Mouse (Mus musculus) cortical plate, adult 2 months (tissue): ENCODE measurements at regions not wholly inside any gene's neighbourhood (a gene's known extent, or its start where the extent isn't known, plus 50 kb on each side); places are given as distances from the start of the nearest gene placed in this dataset.

Source experiments
- CTCF ChIP-seq: fragments of 200-500 bp; IDR thresholded peaks from 2 replicates; pipeline ENCODE4 v1.5.1; 2011; ENCODE audit warnings: mild to moderate bottlenecking, control low read depth, low read length; ENCODE audit not compliant: insufficient read depth; ENCODE audit errors: extremely low read depth
- POLR2A ChIP-seq: fragments of 200-500 bp; IDR thresholded peaks from 2 replicates; pipeline ENCODE4 v1.6.1; 2011; ENCODE audit warnings: mild to moderate bottlenecking, low read length, control low read depth; ENCODE audit not compliant: insufficient read depth; ENCODE audit errors: extremely low read depth

DNA sequence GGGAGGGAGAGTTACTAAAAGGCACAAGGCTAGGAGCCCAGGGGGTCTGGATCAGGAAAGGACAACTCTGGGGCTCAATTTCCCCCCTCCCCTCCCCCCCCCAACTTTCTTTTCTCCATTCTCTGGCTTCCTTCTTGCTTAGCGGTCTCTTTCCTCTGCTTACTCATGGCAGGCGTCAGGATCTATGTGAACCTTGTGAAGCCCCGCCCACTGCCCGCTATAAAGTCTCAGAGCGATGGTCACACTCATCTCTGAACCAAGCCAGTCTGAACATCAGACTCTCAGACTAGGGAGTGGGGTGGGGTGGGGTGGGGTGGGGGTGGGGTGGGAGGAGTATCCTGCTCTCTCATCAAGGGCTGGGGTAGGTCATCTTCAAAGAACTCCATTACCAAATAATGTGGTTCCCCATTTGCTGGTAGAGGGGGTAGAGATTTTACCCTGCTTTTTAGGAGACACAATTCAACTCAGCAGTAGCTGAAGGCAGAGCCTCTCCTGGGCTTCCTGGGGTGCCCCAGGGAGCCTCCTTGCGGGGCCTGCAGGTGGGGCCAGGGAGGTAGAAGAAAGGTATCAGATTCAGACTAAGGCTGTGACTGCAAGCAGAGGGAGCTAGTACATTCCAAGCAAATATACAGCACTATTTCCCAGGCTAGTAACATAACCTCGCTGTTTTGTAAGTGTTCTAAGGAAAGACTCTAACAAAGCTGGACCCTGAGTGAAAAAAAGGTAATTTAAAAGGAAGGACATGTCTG, 120.8 kb upstream of the Arhgap5 start:
- TF ChIP-seq POLR2A, result no peak
- TF ChIP-seq CTCF, result no peak
